9 mouse cellular contexts compared by ENCODE assay signal in genomic region chr9:31405217-31405616, GRCm38 (mm10). TPM values are rescaled to one million over a fixed set of nuclear protein-coding genes. Genes with fewer than 3 reads are reported as not detected.
DNase-seq lines count a peak whose midpoint lies in the region; ATAC-seq and TF ChIP-seq lines count a peak whose summit lies in the region.
"Had no signal": no experiment of that assay in that cellular context is flagged by ENCODE, and none has a peak within 500 bp of the region (broad histone marks: within the 10 kb centered on the region; RNA-seq: fewer than 3 reads in every experiment).

No protein-coding gene starts in this region.

- DNase-seq in heart, postnatal 4 days, result peak; percentile 23
- no peak for DNase-seq in heart, adult 9 months (ENCODE audit: low spot score in 2 of 2)
- DNase-seq in B cell, adult 2 months, result peak; percentile 46 to 49
- peak; percentile 72 for DNase-seq in R1 (ENCODE audit: low read depth, low spot score)
- no peak for DNase-seq in gastrocnemius, adult 18-20 months (ENCODE audit: low spot score)
- no peak for DNase-seq in gastrocnemius, postnatal 4 days (ENCODE audit: low spot score in 2 of 2)

- no peak overlapping the region for H3K27ac ChIP-seq in intestine, embryonic 16.5 days (ENCODE audit: low read length)
- no peak overlapping the region for H3K27ac ChIP-seq in olfactory bulb, adult 2 months (ENCODE audit: insufficient read depth, low read depth, low read length)
- H3K27ac ChIP-seq: limb, embryonic 13.5 days had no signal

- no peak for TF ChIP-seq POLR2A in olfactory bulb, adult 2 months (IDR thresholded peaks at IDR 0.05; ENCODE audit: insufficient read depth, low read depth, low read length)

- TF ChIP-seq CTCF in olfactory bulb, adult 2 months (IDR thresholded peaks at IDR 0.05; ENCODE audit: insufficient read depth, low read depth, low read length), result peak; percentile 43; the same call in 1 of the 2 replicates

- H3K4me3 ChIP-seq in intestine, embryonic 16.5 days (ENCODE audit: low read length), result no peak overlapping the region
- no peak overlapping the region for H3K4me3 ChIP-seq in olfactory bulb, adult 2 months (ENCODE audit: insufficient read depth, low read depth, low read length)
- H3K4me3 ChIP-seq: limb, embryonic 13.5 days had no signal

- peak; percentile 83 for ATAC-seq in intestine, embryonic 16.5 days

- no peaks in the 10 kb centered on the region for H3K9me3 ChIP-seq in intestine, embryonic 16.5 days (ENCODE audit: control insufficient read depth, low read length)
- H3K9me3 ChIP-seq: limb, embryonic 13.5 days had no signal

- 67% methylated on average over 6 of the region's 6 CpGs for WGBS in intestine, embryonic 16.5 days
- 57% methylated on average over 6 of the region's 6 CpGs for WGBS in olfactory bulb, adult 2 months

- no peak overlapping the region for H3K9ac ChIP-seq in intestine, embryonic 16.5 days (ENCODE audit: low read depth, low read length)
- H3K9ac ChIP-seq: limb, embryonic 13.5 days had no signal

- H3K36me3 ChIP-seq in intestine, embryonic 16.5 days (ENCODE audit: control insufficient read depth, insufficient read depth, low read length), result peaks cover 30% of the 10 kb centered on the region

- no peak overlapping the region for H3K4me2 ChIP-seq in intestine, embryonic 16.5 days (ENCODE audit: low read depth, low read length)
- H3K4me2 ChIP-seq: limb, embryonic 13.5 days had no signal

- H3K4me1 ChIP-seq in intestine, embryonic 16.5 days (ENCODE audit: control insufficient read depth, insufficient read depth, low read length), result no peaks in the 10 kb centered on the region
- H3K4me1 ChIP-seq in olfactory bulb, adult 2 months (ENCODE audit: control insufficient read depth, insufficient read depth, low read length), result no peaks in the 10 kb centered on the region
- H3K4me1 ChIP-seq: limb, embryonic 13.5 days had no signal

- H3K27me3 ChIP-seq in intestine, embryonic 16.5 days (replicated peaks; ENCODE audit: control insufficient read depth, insufficient read depth, low read length), result no peaks in the 10 kb centered on the region
- H3K27me3 ChIP-seq: limb, embryonic 13.5 days had no signal

RNA-seq across cellular contexts. Expression of gene Nfrkb, which starts 19.2 kb away (rescaled TPM):
- 10 to 100 TPM; 18.6 to 21.8 TPM for total RNA-seq in heart, postnatal 4 days (2021)
- polyA plus RNA-seq in intestine, embryonic 16.5 days (2015; fragmentation: Nextera tagmentation; extraction: Ambion mirVana), result 13.2 and 15.8 TPM in 2 replicates
- polyA plus RNA-seq in olfactory bulb, adult 2 months (2012; ENCODE audit: insufficient read depth, insufficient read length, low replicate concordance, missing spikeins), result not detected in 2 replicates
- total RNA-seq in gastrocnemius, adult 18-20 months (2021), result 1 to 10 TPM; 8.6 to 8.7 TPM
- total RNA-seq in gastrocnemius, postnatal 4 days (2021), result 10 to 100 TPM; 18.9 to 21.2 TPM

RNA-seq across cellular contexts. Expression of gene Tmem45b, which starts 59.0 kb away (rescaled TPM):
- under 1 TPM in 1 of 2 experiments, not detected in 1; 0.14 TPM for total RNA-seq in heart, postnatal 4 days (2021)
- 123 and 134 TPM in 2 replicates for polyA plus RNA-seq in intestine, embryonic 16.5 days (2015; fragmentation: Nextera tagmentation; extraction: Ambion mirVana)
- polyA plus RNA-seq in olfactory bulb, adult 2 months (2012; ENCODE audit: insufficient read depth, insufficient read length, low replicate concordance, missing spikeins), result not detected in 2 replicates
- 1 to 10 TPM in 1 of 2 experiments, under 1 TPM in 1; 0.87 to 2.8 TPM for total RNA-seq in gastrocnemius, adult 18-20 months (2021)
- total RNA-seq in gastrocnemius, postnatal 4 days (2021), result under 1 TPM; 0.29 to 0.80 TPM
- polyA plus RNA-seq: limb, embryonic 13.5 days had no signal

Comparison
In these comparisons a context has a peak if more than half of its experiments do, and no peak if none do; other contexts are left out.
1. DNase-seq: peak in heart, postnatal 4 days (single experiment), B cell, adult 2 months (2 of 2) and R1 (single experiment); none in heart, adult 9 months (0 of 2), gastrocnemius, adult 18-20 months (single experiment) and gastrocnemius, postnatal 4 days (0 of 2).